Mouse (Mus musculus): Measurements from ENCODE around the gene Cend1. TPM values are rescaled to one million over a fixed set of nuclear protein-coding genes. Genes with fewer than 3 reads are reported as not detected.

Gene Cend1
- polyA plus RNA-seq, 1 experiment from 2014 or later = 5.2 TPM

GRCm38 (mm10) chr7:141426948-141427730, 2.2 kb downstream of the Cend1 start:
- Histone ChIP-seq H3K27me3 (ENCODE audit: control insufficient read depth, insufficient read depth, low read length) (no peaks in the 10 kb centered on the region), H3K4me3 (ENCODE audit: low read length) (no peak overlapping the region), H3K4me2 (ENCODE audit: low read depth, low read length) (no peak overlapping the region), H3K27ac (ENCODE audit: low read length) (no peak overlapping the region), H3K4me1 (ENCODE audit: control insufficient read depth, insufficient read depth, low read length) (peaks cover 14% of the 10 kb centered on the region; the same call in 1 of the 2 replicates), H3K36me3 (ENCODE audit: control insufficient read depth, insufficient read depth) (peaks cover 9% of the 10 kb centered on the region), H3K9me3 (replicated peaks; ENCODE audit: control insufficient read depth, low read length) (no peaks in the 10 kb centered on the region), H3K9ac (ENCODE audit: low read length) (no peak overlapping the region)
- 80% methylated on average over 12 of the region's 12 CpGs for WGBS
- ATAC-seq (replicated peaks; ENCODE audit: extremely low read depth, insufficient read depth, low FRiP score) = no peak

- no peak overlapping the region for H3K27ac ChIP-seq (ENCODE audit: low read length)
- H3K36me3 ChIP-seq (ENCODE audit: control insufficient read depth, insufficient read depth) = no peaks in the 10 kb centered on the region
- H3K4me2 ChIP-seq (ENCODE audit: low read depth, low read length) = no peak overlapping the region
- H3K4me1 ChIP-seq (ENCODE audit: control insufficient read depth, insufficient read depth, low read length) = peaks cover 2% of the 10 kb centered on the region; the same call in 1 of the 2 replicates
- no peak overlapping the region for H3K9ac ChIP-seq (ENCODE audit: low read length)
- WGBS = 57% methylated on average over 4 of the region's 4 CpGs
- H3K27me3 ChIP-seq (ENCODE audit: control insufficient read depth, insufficient read depth, low read length) = no peaks in the 10 kb centered on the region
- H3K4me3 ChIP-seq (ENCODE audit: low read length) = no peak overlapping the region
- no peaks in the 10 kb centered on the region for H3K9me3 ChIP-seq (replicated peaks; ENCODE audit: control insufficient read depth, low read length)
- no peak for ATAC-seq (replicated peaks; ENCODE audit: extremely low read depth, insufficient read depth, low FRiP score)
Measured at GRCm38 (mm10) chr7:141423811-141424210, 5.5 kb downstream of the Cend1 start.

GRCm38 (mm10) chr7:141420030-141420702, 9.1 kb downstream of the Cend1 start:
- Histone ChIP-seq H3K9ac (ENCODE audit: low read length) (no peak overlapping the region), H3K27me3 (ENCODE audit: control insufficient read depth, insufficient read depth, low read length) (no peaks in the 10 kb centered on the region), H3K27ac (ENCODE audit: low read length) (no peak overlapping the region), H3K4me3 (ENCODE audit: low read length) (no peak overlapping the region), H3K4me1 (ENCODE audit: control insufficient read depth, insufficient read depth, low read length) (no peaks in the 10 kb centered on the region; the same call in 1 of the 2 replicates), H3K9me3 (replicated peaks; ENCODE audit: control insufficient read depth, low read length) (no peaks in the 10 kb centered on the region), H3K4me2 (ENCODE audit: low read depth, low read length) (no peak overlapping the region), H3K36me3 (ENCODE audit: control insufficient read depth, insufficient read depth) (no peaks in the 10 kb centered on the region)
- 71% methylated on average over 9 of the region's 9 CpGs for WGBS
- no peak for ATAC-seq (replicated peaks; ENCODE audit: extremely low read depth, insufficient read depth, low FRiP score)

GRCm38 (mm10) chr7:141418970-141419369, 10.3 kb downstream of the Cend1 start:
- ATAC-seq (replicated peaks; ENCODE audit: extremely low read depth, insufficient read depth, low FRiP score) = no peak
- H3K4me2 ChIP-seq (ENCODE audit: low read depth, low read length) = no peak overlapping the region
- WGBS = 58% methylated on average over 7 of the region's 7 CpGs

GRCm38 (mm10) chr7:141417731-141418681, 11.3 kb downstream of the Cend1 start:
- WGBS = 66% methylated on average over 8 of the region's 8 CpGs
- Histone ChIP-seq H3K36me3 (ENCODE audit: control insufficient read depth, insufficient read depth) (no peaks in the 10 kb centered on the region), H3K9me3 (replicated peaks; ENCODE audit: control insufficient read depth, low read length) (no peaks in the 10 kb centered on the region), H3K9ac (ENCODE audit: low read length) (no peak overlapping the region), H3K4me1 (ENCODE audit: control insufficient read depth, insufficient read depth, low read length) (peaks cover 10% of the 10 kb centered on the region), H3K4me3 (ENCODE audit: low read length) (no peak overlapping the region), H3K4me2 (ENCODE audit: low read depth, low read length) (no peak overlapping the region), H3K27ac (ENCODE audit: low read length) (no peak overlapping the region), H3K27me3 (ENCODE audit: control insufficient read depth, insufficient read depth, low read length) (no peaks in the 10 kb centered on the region)
- ATAC-seq (replicated peaks; ENCODE audit: extremely low read depth, insufficient read depth, low FRiP score) = no peak

More at GRCm38 (mm10) chr7:141418970-141419369, 10.3 kb downstream of the Cend1 start:
- peaks cover 7% of the 10 kb centered on the region for H3K4me1 ChIP-seq (ENCODE audit: control insufficient read depth, insufficient read depth, low read length)
- H3K9me3 ChIP-seq (replicated peaks; ENCODE audit: control insufficient read depth, low read length) = no peaks in the 10 kb centered on the region
- H3K4me3 ChIP-seq (ENCODE audit: low read length) = no peak overlapping the region
- no peak overlapping the region for H3K9ac ChIP-seq (ENCODE audit: low read length)
- no peaks in the 10 kb centered on the region for H3K36me3 ChIP-seq (ENCODE audit: control insufficient read depth, insufficient read depth)
- no peaks in the 10 kb centered on the region for H3K27me3 ChIP-seq (ENCODE audit: control insufficient read depth, insufficient read depth, low read length)
- no peak overlapping the region for H3K27ac ChIP-seq (ENCODE audit: low read length)

GRCm38 (mm10) chr7:141416144-141416841, 13.0 kb downstream of the Cend1 start:
- ATAC-seq (replicated peaks; ENCODE audit: extremely low read depth, insufficient read depth, low FRiP score) = no peak
- Histone ChIP-seq H3K4me2 (ENCODE audit: low read depth, low read length) (no peak overlapping the region), H3K36me3 (ENCODE audit: control insufficient read depth, insufficient read depth) (0 out of 2 replicates have a peak, but pooled peaks cover 2% of the 10 kb centered on the region), H3K27ac (ENCODE audit: low read length) (no peak overlapping the region), H3K9me3 (replicated peaks; ENCODE audit: control insufficient read depth, low read length) (no peaks in the 10 kb centered on the region), H3K9ac (ENCODE audit: low read length) (no peak overlapping the region), H3K27me3 (ENCODE audit: control insufficient read depth, insufficient read depth, low read length) (no peaks in the 10 kb centered on the region), H3K4me1 (ENCODE audit: control insufficient read depth, insufficient read depth, low read length) (peaks cover 13% of the 10 kb centered on the region), H3K4me3 (ENCODE audit: low read length) (no peak overlapping the region)
- WGBS = 79% methylated on average over 6 of the region's 6 CpGs

GRCm38 (mm10) chr7:141413809-141414584, 15.3 kb downstream of the Cend1 start, which contains the start of gene Gatd1:
TSS of gene Gatd1 (minus strand) at chr7:141414136.
- H3K4me3 ChIP-seq (ENCODE audit: low read length) = peak within 1 kb of the TSS; percentile 80
- no peaks in the 10 kb centered on the region for H3K27me3 ChIP-seq (ENCODE audit: control insufficient read depth, insufficient read depth, low read length)
- no peaks in the 10 kb centered on the region for H3K9me3 ChIP-seq (replicated peaks; ENCODE audit: control insufficient read depth, low read length)
- H3K9ac ChIP-seq (ENCODE audit: low read length) = peak within 1 kb of the TSS; percentile 89
- WGBS = under 1% methylated on average over 49 of the region's 56 CpGs
- H3K4me2 ChIP-seq (ENCODE audit: low read depth, low read length) = peak within 1 kb of the TSS; percentile 90
- ATAC-seq (replicated peaks; ENCODE audit: extremely low read depth, insufficient read depth, low FRiP score) = peak; percentile 94
- H3K4me1 ChIP-seq (ENCODE audit: control insufficient read depth, insufficient read depth, low read length) = peaks cover 16% of the 10 kb centered on the region
- peaks cover 13% of the 10 kb centered on the region for H3K36me3 ChIP-seq (ENCODE audit: control insufficient read depth, insufficient read depth)
- H3K27ac ChIP-seq (ENCODE audit: low read length) = peak within 1 kb of the TSS; percentile 79

Data from heart, embryonic 16.5 days (tissue).